Mouse (Mus musculus) MEL (cell line): ENCODE measurements around the gene Htt. TPM values are rescaled to one million over a fixed set of nuclear protein-coding genes. Genes with fewer than 3 reads are reported as not detected.

ENCODE experiments used
- DNase-seq: peaks from one replicate; pipeline ENCODE4 v3.0.0; 2011; ENCODE audit warnings: low read depth, low spot score
- H3K27ac ChIP-seq: 2 replicates; pipeline ENCODE4 v1.5.1; 2012; ENCODE audit warnings: low read depth, mild to moderate bottlenecking, control low read depth, low read length, moderate library complexity; ENCODE audit not compliant: control insufficient read depth
- H3K27me3 ChIP-seq, 2 experiments: fragments of 150-350 bp in 1 of 2; sonication (generic) in 1 of 2; 2 replicates each; pipeline ENCODE4 v1.6.1; 2012; ENCODE audit warnings: low read length in 2 of 2, mild to moderate bottlenecking in 2 of 2, improper control_type of control experiment in 1 of 2, moderate library complexity in 1 of 2; ENCODE audit not compliant: insufficient read depth in 2 of 2, control insufficient read depth in 1 of 2
- H3K36me3 ChIP-seq, 2 experiments: 2 replicates each; pipeline ENCODE4 v1.6.1; 2012 to 2014; ENCODE audit warnings: low read length in 2 of 2, improper control_type of control experiment in 1 of 2, inconsistent platforms in 1 of 2, mild to moderate bottlenecking in 1 of 2; ENCODE audit not compliant: insufficient read depth in 2 of 2, control insufficient read depth in 1 of 2
- H3K4me1 ChIP-seq, 2 experiments: fragments of 150-350 bp in 1 of 2; sonication (generic) in 1 of 2; 2 replicates each; pipeline ENCODE4 v1.6.1; 2012; ENCODE audit warnings: low read length in 2 of 2, improper control_type of control experiment in 1 of 2, mild to moderate bottlenecking in 1 of 2; ENCODE audit not compliant: insufficient read depth in 2 of 2, control insufficient read depth in 1 of 2
- H3K4me3 ChIP-seq, 2 experiments: fragments of 150-350 bp in 1 of 2; sonication (generic) in 1 of 2; 2 replicates each; pipeline ENCODE4 v1.5.1; 2012; ENCODE audit warnings: low read depth in 2 of 2, low read length in 2 of 2, mild to moderate bottlenecking in 2 of 2, moderate library complexity in 2 of 2, control low read depth in 1 of 2, improper control_type of control experiment in 1 of 2; ENCODE audit not compliant: control insufficient read depth in 1 of 2, insufficient read depth in 1 of 2
- H3K79me2 ChIP-seq: 2 replicates; pipeline ENCODE4 v1.6.1; 2012; ENCODE audit warnings: mild to moderate bottlenecking, low read length, moderate library complexity; ENCODE audit not compliant: control insufficient read depth, poor library complexity, insufficient read depth
- H3K9ac ChIP-seq: 2 replicates; pipeline ENCODE4 v1.6.1; 2012; ENCODE audit warnings: low read depth, mild to moderate bottlenecking, control low read depth, low read length, moderate library complexity; ENCODE audit not compliant: control insufficient read depth, poor library complexity, severe bottlenecking
- H3K9me3 ChIP-seq: fragments of 150-350 bp; sonication (generic); replicated peaks from 2 replicates; pipeline ENCODE4 v1.6.1; 2012; ENCODE audit warnings: mild to moderate bottlenecking, low read length, improper control_type of control experiment, moderate library complexity; ENCODE audit not compliant: insufficient read depth
- CHD2 ChIP-seq: IDR thresholded peaks from 2 replicates; pipeline ENCODE4 v1.6.1; 2011; ENCODE audit warnings: low read length, improper control_type of control experiment
- EP300 ChIP-seq, 2 experiments: IDR thresholded peaks; 2 replicates each; pipeline ENCODE4 v1.6.1; 2011; ENCODE audit warnings: improper control_type of control experiment in 2 of 2, low read length in 2 of 2, low read depth in 1 of 2, mild to moderate bottlenecking in 1 of 2
- ETS1 ChIP-seq: IDR thresholded peaks from 2 replicates; pipeline ENCODE4 v1.6.1; 2012; ENCODE audit warnings: low read depth, mild to moderate bottlenecking, inconsistent platforms, low read length, improper control_type of control experiment, moderate library complexity
- GABPA ChIP-seq: IDR thresholded peaks from 2 replicates; pipeline ENCODE4 v1.6.1; 2012; ENCODE audit warnings: low read depth, mild to moderate bottlenecking, inconsistent platforms, low read length, improper control_type of control experiment, moderate library complexity
- GATA1 ChIP-seq: IDR thresholded peaks from 2 replicates; pipeline ENCODE4 v1.6.1; 2011; ENCODE audit warnings: low read depth, low read length, improper control_type of control experiment
- JUND ChIP-seq: IDR thresholded peaks from 2 replicates; pipeline ENCODE4 v1.6.1; 2011; ENCODE audit warnings: low read depth, mild to moderate bottlenecking, improper control_type of control experiment, low read length
- MAFK ChIP-seq: IDR thresholded peaks from 2 replicates; pipeline ENCODE4 v1.6.1; 2011; ENCODE audit warnings: low read depth, mild to moderate bottlenecking, low read length, improper control_type of control experiment, borderline replicate concordance
- MEF2A ChIP-seq: IDR thresholded peaks from 2 replicates; pipeline ENCODE4 v1.6.1; 2014; ENCODE audit warnings: low read depth, mild to moderate bottlenecking, inconsistent platforms, low read length, improper control_type of control experiment; ENCODE audit not compliant: poor library complexity, insufficient replicate concordance, severe bottlenecking; ENCODE audit errors: extremely low read depth
- MXI1 ChIP-seq: IDR thresholded peaks from 2 replicates; pipeline ENCODE4 v1.6.1; 2011; ENCODE audit warnings: mild to moderate bottlenecking, low read depth, low read length, improper control_type of control experiment
- MYB ChIP-seq: IDR thresholded peaks from 2 replicates; pipeline ENCODE4 v1.6.1; 2011; ENCODE audit warnings: mild to moderate bottlenecking, low read depth, low read length, improper control_type of control experiment
- POLR2A ChIP-seq, 2 experiments: IDR thresholded peaks; 2 replicates each; pipeline ENCODE4 v1.6.1; 2011 to 2012; ENCODE audit warnings: low read length in 2 of 2, mild to moderate bottlenecking in 2 of 2, control low read depth in 1 of 2, improper control_type of control experiment in 1 of 2, low read depth in 1 of 2, moderate library complexity in 1 of 2; ENCODE audit not compliant: control insufficient read depth in 1 of 2, insufficient read depth in 1 of 2, poor library complexity in 1 of 2
- POLR2AphosphoS2 ChIP-seq: IDR thresholded peaks from 2 replicates; pipeline ENCODE4 v1.6.1; 2011; ENCODE audit warnings: low read length, improper control_type of control experiment
- RAD21 ChIP-seq: IDR thresholded peaks from 2 replicates; pipeline ENCODE4 v1.6.1; 2011; ENCODE audit warnings: mild to moderate bottlenecking, low read depth, low read length, improper control_type of control experiment
- SIN3A ChIP-seq: IDR thresholded peaks from 2 replicates; pipeline ENCODE4 v1.6.1; 2012; ENCODE audit warnings: low read length, improper control_type of control experiment, inconsistent platforms
- TAL1 ChIP-seq: IDR thresholded peaks from 2 replicates; pipeline ENCODE4 v1.6.1; 2012; ENCODE audit warnings: mild to moderate bottlenecking, inconsistent platforms, low read length, moderate library complexity, mixed read lengths
- TBP ChIP-seq: IDR thresholded peaks from 2 replicates; pipeline ENCODE4 v1.8.0; 2011; ENCODE audit warnings: low read depth, low read length, improper control_type of control experiment
- USF2 ChIP-seq, 2 experiments: IDR thresholded peaks; 2 replicates each; pipeline ENCODE4 v1.6.1; 2011 to 2012; ENCODE audit warnings: improper control_type of control experiment in 2 of 2, low read length in 2 of 2, borderline replicate concordance in 1 of 2, inconsistent platforms in 1 of 2, low read depth in 1 of 2, mild to moderate bottlenecking in 1 of 2; ENCODE audit not compliant: insufficient read depth in 1 of 2
- ZKSCAN1 ChIP-seq: IDR thresholded peaks from 2 replicates; pipeline ENCODE4 v1.6.1; 2012; ENCODE audit warnings: low read depth, mild to moderate bottlenecking, inconsistent platforms, low read length, improper control_type of control experiment, moderate library complexity
- polyA plus RNA-seq, 2 experiments: library from polyadenylated mRNA; stranded (reverse) in 1 of 2; unstranded in 1 of 2; fragments of >175 nt in 1 of 2; fragments of >200 nt in 1 of 2; gene quantifications; 2 replicates each; pipeline versions ENCODE4 v1.2.1 to v1.2.4; 2012; ENCODE audit warnings: low replicate concordance in 2 of 2, low read depth in 1 of 2; ENCODE audit not compliant: insufficient read length in 2 of 2, insufficient read depth in 1 of 2, missing spikeins in 1 of 2
- total RNA-seq: library from RNA; depleted of rRNA; stranded (reverse); fragments of 300-350 nt; gene quantifications from 2 replicates; pipeline ENCODE4 v1.2.3, GENCODE M21; 2012

Htt gene
- total and polyA plus RNA-seq, 3 experiments = 27.0 to 33.0 TPM; not detected in 1

- TF ChIP-seq MXI1 = peak; percentile 46; the same call in 1 of the 2 replicates
Observed at GRCm38 (mm10) chr5:34918785-34919184, 157.2 kb downstream of the Htt start (continued).

DNA sequence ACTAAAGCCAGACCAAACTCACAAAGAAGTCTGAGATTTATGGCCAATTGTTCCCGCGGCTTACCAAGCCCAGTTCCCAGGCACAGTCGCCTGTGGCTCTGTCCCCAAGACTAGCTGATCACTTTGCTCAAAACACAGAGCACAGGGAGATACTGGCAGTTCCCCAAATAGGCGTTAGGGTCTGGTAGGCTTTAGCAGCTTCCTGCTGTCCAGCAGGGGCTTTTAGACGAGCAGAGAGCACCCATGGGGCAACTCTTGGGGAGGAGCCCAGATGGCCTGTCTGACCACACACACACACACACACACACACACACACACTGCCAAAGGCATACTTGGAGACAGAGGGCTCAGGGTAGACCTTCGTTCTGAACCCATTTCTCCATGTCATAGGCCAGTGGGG, 161.0 kb downstream of the Htt start:
- H3K4me3 ChIP-seq = no peak overlapping the region
- H3K9me3 ChIP-seq = no peaks in the 10 kb centered on the region
- H3K27ac ChIP-seq = no peak overlapping the region
- H3K9ac ChIP-seq = no peak overlapping the region
- no peaks in the 10 kb centered on the region for H3K27me3 ChIP-seq
- H3K4me1 ChIP-seq = peaks cover 16 to 32% of the 10 kb centered on the region in 2 experiments
- no peaks in the 10 kb centered on the region for H3K79me2 ChIP-seq
- TF ChIP-seq JUND = no peak
- no peak for TF ChIP-seq CHD2
- TF ChIP-seq ETS1 = no peak
- no peak for TF ChIP-seq MYB
- TF ChIP-seq MEF2A = no peak
- TF ChIP-seq RAD21 = no peak
- TF ChIP-seq ZKSCAN1 = no peak
- TF ChIP-seq EP300 (IDR thresholded peaks at IDR 0.05; ENCODE audit: low read depth in 1 of 2, low read length in 2 of 2) = no peak
- TF ChIP-seq POLR2AphosphoS2 = no peak
- no peak for TF ChIP-seq GABPA
- TF ChIP-seq USF2 (IDR thresholded peaks at IDR 0.05; ENCODE audit: borderline replicate concordance in 1 of 2, insufficient read depth in 1 of 2, low read depth in 1 of 2, low read length in 2 of 2) = no peak
- no peak for DNase-seq
- peaks cover 0 to 17% of the 10 kb centered on the region in 2 experiments; a peak in 2 of 4 replicates for H3K36me3 ChIP-seq

GRCm38 (mm10) chr5:34923920-34924319, 162.4 kb downstream of the Htt start:
- peaks cover 0 to 9% of the 10 kb centered on the region in 2 experiments; a peak in 2 of 4 replicates for H3K36me3 ChIP-seq
- peak; percentile 78 for DNase-seq
- no peak overlapping the region for H3K9ac ChIP-seq
- H3K4me1 ChIP-seq = peaks cover 9 to 21% of the 10 kb centered on the region in 2 experiments
- H3K4me3 ChIP-seq = no peak overlapping the region
- no peak overlapping the region for H3K27ac ChIP-seq
- no peaks in the 10 kb centered on the region for H3K9me3 ChIP-seq
- no peaks in the 10 kb centered on the region for H3K27me3 ChIP-seq
- no peaks in the 10 kb centered on the region for H3K79me2 ChIP-seq
- TF ChIP-seq MAFK (no peak), TAL1 (peak; percentile 60), GATA1 (peak; percentile 66; the same call in 1 of the 2 replicates), TBP (0 out of 2 replicates have a peak, but pooled peaks have one; percentile 12), SIN3A (no peak), POLR2A (IDR thresholded peaks at IDR 0.05; ENCODE audit: control insufficient read depth in 1 of 2, insufficient read depth in 1 of 2, low read depth in 1 of 2, low read length in 2 of 2, poor library complexity in 1 of 2) (no peak)
